Mouse (Mus musculus): ENCODE measurements around the gene Serpina3g. TPM values are rescaled to one million over a fixed set of nuclear protein-coding genes. Genes with fewer than 3 reads are reported as not detected.

Gene Serpina3g
- 2.0 and 3.2 TPM in 2 replicates for polyA plus RNA-seq (2015; fragmentation: Nextera tagmentation; extraction: Ambion mirVana)

GRCm38 (mm10) chr12:104235915-104236314 is at the start of gene Serpina3g:
Gene Serpina3g (plus strand): TSS chr12:104236245.
- H3K27ac ChIP-seq = no peak within 1 kb of the TSS
- no peaks in the 10 kb centered on the region for H3K9me3 ChIP-seq
- H3K4me2 ChIP-seq = no peak within 1 kb of the TSS
- no peak within 1 kb of the TSS for H3K4me3 ChIP-seq (replicated peaks)
- H3K4me1 ChIP-seq = 0 out of 2 replicates have a peak, but pooled peaks cover 4% of the 10 kb centered on the region
- no peaks in the 10 kb centered on the region for H3K36me3 ChIP-seq
- no peaks in the 10 kb centered on the region for H3K27me3 ChIP-seq (replicated peaks)
- 34% methylated on average over 5 of the region's 5 CpGs for WGBS
- H3K9ac ChIP-seq = no peak within 1 kb of the TSS
- no peak for ATAC-seq (ENCODE audit: insufficient read depth, low FRiP score, low read depth)

- no peak overlapping the region for H3K27ac ChIP-seq
- no peaks in the 10 kb centered on the region for H3K27me3 ChIP-seq (replicated peaks)
- H3K9ac ChIP-seq = no peak overlapping the region
- no peaks in the 10 kb centered on the region for H3K36me3 ChIP-seq
- no peak for ATAC-seq (ENCODE audit: insufficient read depth, low FRiP score, low read depth)
- no peak overlapping the region for H3K4me2 ChIP-seq
- H3K9me3 ChIP-seq = no peaks in the 10 kb centered on the region
- H3K4me1 ChIP-seq = no peaks in the 10 kb centered on the region
- H3K4me3 ChIP-seq (replicated peaks) = no peak overlapping the region
- WGBS = 64% methylated on average over 2 of the region's 2 CpGs
Observed at GRCm38 (mm10) chr12:104189246-104189645, 46.8 kb upstream of the Serpina3g start.

GRCm38 (mm10) chr12:104190852-104191251 is 45.2 kb upstream of the Serpina3g start:
- no peak overlapping the region for H3K4me2 ChIP-seq
- no peak overlapping the region for H3K4me3 ChIP-seq (replicated peaks)
- ATAC-seq (ENCODE audit: insufficient read depth, low FRiP score, low read depth) = no peak
- no peaks in the 10 kb centered on the region for H3K4me1 ChIP-seq
- H3K27me3 ChIP-seq (replicated peaks) = no peaks in the 10 kb centered on the region
- no peaks in the 10 kb centered on the region for H3K9me3 ChIP-seq
- H3K27ac ChIP-seq = no peak overlapping the region
- H3K9ac ChIP-seq = no peak overlapping the region
- H3K36me3 ChIP-seq = no peaks in the 10 kb centered on the region

GRCm38 (mm10) chr12:104209149-104209548 is 26.9 kb upstream of the Serpina3g start:
- Histone ChIP-seq H3K27ac (no peak overlapping the region), H3K9ac (no peak overlapping the region), H3K9me3 (no peaks in the 10 kb centered on the region), H3K4me1 (no peaks in the 10 kb centered on the region), H3K27me3 (replicated peaks) (no peaks in the 10 kb centered on the region), H3K4me2 (no peak overlapping the region), H3K36me3 (no peaks in the 10 kb centered on the region), H3K4me3 (replicated peaks) (no peak overlapping the region)
- 74% methylated on average over 4 of the region's 4 CpGs for WGBS
- no peak for ATAC-seq (ENCODE audit: insufficient read depth, low FRiP score, low read depth)

- no peak overlapping the region for H3K4me3 ChIP-seq (replicated peaks)
- 89% methylated on average over 2 of the region's 2 CpGs for WGBS
- no peaks in the 10 kb centered on the region for H3K4me1 ChIP-seq
- no peaks in the 10 kb centered on the region for H3K9me3 ChIP-seq
- H3K36me3 ChIP-seq = no peaks in the 10 kb centered on the region
- no peak overlapping the region for H3K9ac ChIP-seq
- H3K27me3 ChIP-seq (replicated peaks) = no peaks in the 10 kb centered on the region
- no peak overlapping the region for H3K27ac ChIP-seq
- ATAC-seq (ENCODE audit: insufficient read depth, low FRiP score, low read depth) = no peak
- no peak overlapping the region for H3K4me2 ChIP-seq
Observed at GRCm38 (mm10) chr12:104209802-104210201, 26.2 kb upstream of the Serpina3g start.

- no peaks in the 10 kb centered on the region for H3K4me1 ChIP-seq
- H3K27ac ChIP-seq = no peak overlapping the region
- H3K9me3 ChIP-seq = no peaks in the 10 kb centered on the region
- no peak; the same call in 1 of the 2 replicates for ATAC-seq (ENCODE audit: insufficient read depth, low FRiP score, low read depth)
- no peaks in the 10 kb centered on the region for H3K36me3 ChIP-seq
- H3K4me2 ChIP-seq = no peak overlapping the region
- H3K27me3 ChIP-seq (replicated peaks) = no peaks in the 10 kb centered on the region
- H3K4me3 ChIP-seq (replicated peaks) = no peak overlapping the region
- 71% methylated on average over 2 of the region's 2 CpGs for WGBS
- H3K9ac ChIP-seq = no peak overlapping the region
Observed at GRCm38 (mm10) chr12:104213689-104214444, 22.2 kb upstream of the Serpina3g start.

GRCm38 (mm10) chr12:104214445-104214753 is 21.6 kb upstream of the Serpina3g start, which contains the start of gene Serpina3f:
Gene Serpina3f (plus strand): TSS chr12:104214544.
- Histone ChIP-seq H3K9ac (no peak within 1 kb of the TSS), H3K9me3 (no peaks in the 10 kb centered on the region), H3K36me3 (no peaks in the 10 kb centered on the region), H3K27ac (no peak within 1 kb of the TSS), H3K4me2 (no peak within 1 kb of the TSS), H3K27me3 (replicated peaks) (no peaks in the 10 kb centered on the region), H3K4me1 (no peaks in the 10 kb centered on the region), H3K4me3 (replicated peaks) (no peak within 1 kb of the TSS)
- 68% methylated on average over 1 of the region's 1 CpGs for WGBS
- ATAC-seq (ENCODE audit: insufficient read depth, low FRiP score, low read depth) = no peak

GRCm38 (mm10) chr12:104215249-104215648 is 20.8 kb upstream of the Serpina3g start:
- Histone ChIP-seq H3K4me2 (no peak overlapping the region), H3K36me3 (no peaks in the 10 kb centered on the region), H3K9me3 (no peaks in the 10 kb centered on the region), H3K4me1 (no peaks in the 10 kb centered on the region), H3K4me3 (replicated peaks) (no peak overlapping the region), H3K27me3 (replicated peaks) (no peaks in the 10 kb centered on the region), H3K9ac (no peak overlapping the region), H3K27ac (no peak overlapping the region)
- WGBS = 77% methylated on average over 1 of the region's 1 CpGs
- no peak for ATAC-seq (ENCODE audit: insufficient read depth, low FRiP score, low read depth)

GRCm38 (mm10) chr12:104221616-104222015 is 14.4 kb upstream of the Serpina3g start:
- Histone ChIP-seq H3K4me1 (no peaks in the 10 kb centered on the region), H3K4me2 (no peak overlapping the region), H3K27ac (no peak overlapping the region), H3K36me3 (no peaks in the 10 kb centered on the region), H3K4me3 (replicated peaks) (no peak overlapping the region), H3K9ac (no peak overlapping the region), H3K9me3 (no peaks in the 10 kb centered on the region), H3K27me3 (replicated peaks) (no peaks in the 10 kb centered on the region)
- ATAC-seq (ENCODE audit: insufficient read depth, low FRiP score, low read depth) = no peak
- 71% methylated on average over 1 of the region's 1 CpGs for WGBS

- H3K27ac ChIP-seq = no peak overlapping the region
- H3K4me3 ChIP-seq (replicated peaks) = no peak overlapping the region
- no peak overlapping the region for H3K9ac ChIP-seq
- no peaks in the 10 kb centered on the region for H3K4me1 ChIP-seq
- no peaks in the 10 kb centered on the region for H3K27me3 ChIP-seq (replicated peaks)
- WGBS = 61% methylated on average over 1 of the region's 1 CpGs
- ATAC-seq (ENCODE audit: insufficient read depth, low FRiP score, low read depth) = no peak
- H3K36me3 ChIP-seq = no peaks in the 10 kb centered on the region
- H3K4me2 ChIP-seq = no peak overlapping the region
- no peaks in the 10 kb centered on the region for H3K9me3 ChIP-seq
Observed at GRCm38 (mm10) chr12:104223690-104224089, 12.4 kb upstream of the Serpina3g start.

GRCm38 (mm10) chr12:104224598-104225300 is 11.3 kb upstream of the Serpina3g start:
- no peak for ATAC-seq (ENCODE audit: insufficient read depth, low FRiP score, low read depth)
- no peak overlapping the region for H3K27ac ChIP-seq

GRCm38 (mm10) chr12:104230762-104231161 is 5.3 kb upstream of the Serpina3g start:
- Histone ChIP-seq H3K9ac (no peak overlapping the region), H3K4me2 (no peak overlapping the region), H3K4me1 (no peaks in the 10 kb centered on the region), H3K4me3 (replicated peaks) (no peak overlapping the region), H3K27me3 (replicated peaks) (no peaks in the 10 kb centered on the region), H3K27ac (no peak overlapping the region), H3K9me3 (no peaks in the 10 kb centered on the region), H3K36me3 (no peaks in the 10 kb centered on the region)
- no peak for ATAC-seq (ENCODE audit: insufficient read depth, low FRiP score, low read depth)
- 63% methylated on average over 2 of the region's 2 CpGs for WGBS

More at GRCm38 (mm10) chr12:104224598-104225300, 11.3 kb upstream of the Serpina3g start:
- Histone ChIP-seq H3K9me3 (no peaks in the 10 kb centered on the region), H3K4me1 (no peaks in the 10 kb centered on the region), H3K4me2 (no peak overlapping the region), H3K4me3 (replicated peaks) (no peak overlapping the region), H3K27me3 (replicated peaks) (no peaks in the 10 kb centered on the region), H3K36me3 (no peaks in the 10 kb centered on the region), H3K9ac (no peak overlapping the region)
- 64% methylated on average over 7 of the region's 7 CpGs for WGBS
